Mouse (Mus musculus): ENCODE measurements around the gene Tsc2. TPM values are rescaled to one million over a fixed set of nuclear protein-coding genes. Genes with fewer than 3 reads are reported as not detected.

Gene Tsc2
- total RNA-seq, 2 experiments from 2014 or later: 83.2 to 105 TPM

DNA sequence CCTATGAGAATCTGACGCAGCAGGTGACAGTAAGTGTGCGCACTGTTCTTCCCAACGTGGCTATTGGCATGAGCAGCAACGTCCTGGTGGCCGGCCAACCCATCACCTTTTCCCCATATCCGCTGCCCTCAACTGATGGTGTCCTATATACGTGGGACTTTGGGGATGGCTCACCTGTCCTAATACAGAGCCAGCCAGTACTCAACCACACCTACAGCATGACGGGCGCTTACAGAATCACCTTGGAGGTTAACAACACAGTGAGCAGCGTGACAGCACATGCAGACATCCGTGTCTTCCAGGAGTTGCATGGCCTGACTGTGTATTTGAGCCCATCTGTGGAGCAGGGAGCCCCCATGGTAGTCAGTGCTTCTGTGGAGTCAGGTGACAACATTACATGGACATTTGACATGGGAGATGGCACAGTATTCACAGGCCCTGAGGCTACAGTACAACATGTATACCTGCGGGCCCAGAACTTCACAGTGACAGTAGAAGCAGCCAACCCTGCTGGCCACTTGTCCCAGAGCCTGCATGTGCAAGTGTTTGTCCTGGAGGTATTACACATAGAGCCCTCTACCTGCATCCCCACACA, 59.7 kb downstream of the Tsc2 start:
- no peak for DNase-seq (ENCODE audit: low spot score)

DNA sequence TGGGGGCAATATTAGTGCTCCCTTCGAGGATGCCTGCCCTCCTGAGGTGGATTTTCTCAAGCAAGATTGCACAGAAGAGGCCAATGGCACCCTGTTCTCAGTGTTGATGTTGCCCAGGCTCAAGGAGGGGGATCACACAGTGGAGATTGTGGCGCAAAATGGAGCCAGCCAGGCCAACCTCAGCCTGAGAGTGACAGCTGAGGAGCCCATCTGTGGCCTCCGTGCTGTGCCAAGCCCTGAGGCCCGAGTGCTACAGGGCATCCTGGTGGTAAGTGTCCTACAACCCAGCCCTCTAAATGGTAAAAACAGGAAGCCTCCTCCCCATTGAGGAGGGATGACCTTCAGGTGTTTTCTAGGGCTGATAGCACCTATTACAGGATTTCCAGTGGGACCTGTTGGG, 62.6 kb downstream of the Tsc2 start:
- DNase-seq (ENCODE audit: low spot score): no peak

DNA sequence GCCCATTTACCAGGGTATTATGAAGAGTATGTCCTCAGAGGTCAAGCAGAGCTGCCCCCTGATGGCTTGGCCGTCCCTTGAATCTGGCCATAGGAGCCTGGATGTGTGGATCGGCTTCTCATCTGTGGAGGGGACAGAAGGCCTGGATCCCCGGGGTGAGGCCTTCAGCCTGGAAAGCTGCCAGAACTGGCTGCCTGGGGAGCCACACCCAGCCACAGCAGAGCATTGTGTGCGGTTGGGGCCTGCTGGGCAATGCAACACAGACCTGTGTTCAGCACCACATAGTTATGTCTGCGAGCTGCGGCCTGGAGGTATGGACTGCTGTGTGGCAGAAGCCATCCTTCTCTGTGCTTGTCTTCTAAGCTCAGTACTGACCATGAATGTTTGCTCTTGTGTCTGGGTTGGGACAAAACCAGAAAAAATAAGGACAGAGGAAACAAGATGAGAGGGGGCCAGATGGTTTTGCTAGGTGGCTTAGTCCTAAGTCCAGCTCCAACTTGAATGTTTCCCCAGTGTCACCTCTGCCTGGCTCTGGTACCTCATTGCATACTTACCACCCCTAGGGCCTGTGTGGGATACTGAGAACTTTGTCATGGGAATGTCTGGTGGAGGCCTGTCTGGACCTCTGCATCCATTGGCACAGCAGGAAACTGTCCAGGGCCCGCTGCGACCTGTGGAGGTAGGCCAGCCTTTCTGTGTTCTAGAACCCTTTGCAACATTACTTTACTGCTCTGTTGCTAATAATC, 65.2 kb downstream of the Tsc2 start:
- peak; percentile 43 for DNase-seq (ENCODE audit: low spot score)

DNA sequence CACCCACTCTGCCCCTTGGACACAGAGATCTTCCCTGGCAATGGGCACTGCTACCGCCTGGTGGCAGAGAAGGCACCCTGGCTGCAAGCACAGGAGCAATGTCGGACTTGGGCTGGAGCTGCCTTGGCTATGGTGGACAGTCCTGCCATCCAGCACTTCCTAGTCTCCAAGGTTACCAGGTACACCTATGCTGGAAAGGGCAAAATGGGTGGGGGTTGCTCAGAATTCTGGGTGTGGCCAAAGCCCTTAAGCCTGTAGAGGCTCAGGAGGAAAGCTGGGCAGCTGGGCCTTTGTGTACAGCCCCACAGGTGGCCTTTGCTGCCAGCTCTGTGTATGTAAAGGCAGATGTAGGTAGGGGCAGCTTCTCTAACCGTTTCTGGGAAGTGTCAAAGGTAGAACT, 66.6 kb downstream of the Tsc2 start:
- DNase-seq (ENCODE audit: low spot score): no peak

DNA sequence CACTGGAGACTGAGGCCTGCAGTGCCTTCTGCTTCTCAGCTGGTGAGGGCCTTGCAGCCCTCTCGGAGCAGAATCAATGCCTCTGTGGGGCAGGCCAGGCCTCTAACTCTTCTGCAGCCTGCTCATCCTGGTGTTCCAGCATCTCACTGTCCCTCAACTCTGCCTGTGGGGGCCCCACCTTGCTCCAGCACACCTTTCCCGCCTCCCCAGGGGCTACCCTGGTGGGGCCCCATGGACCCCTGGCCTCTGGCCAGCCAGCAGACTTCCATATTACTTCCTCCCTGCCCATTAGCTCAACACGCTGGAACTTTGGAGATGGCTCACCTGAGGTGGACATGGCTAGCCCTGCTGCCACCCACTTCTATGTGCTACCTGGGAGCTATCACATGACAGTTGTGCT, 67.3 kb downstream of the Tsc2 start:
- DNase-seq (ENCODE audit: low spot score): no peak

DNA sequence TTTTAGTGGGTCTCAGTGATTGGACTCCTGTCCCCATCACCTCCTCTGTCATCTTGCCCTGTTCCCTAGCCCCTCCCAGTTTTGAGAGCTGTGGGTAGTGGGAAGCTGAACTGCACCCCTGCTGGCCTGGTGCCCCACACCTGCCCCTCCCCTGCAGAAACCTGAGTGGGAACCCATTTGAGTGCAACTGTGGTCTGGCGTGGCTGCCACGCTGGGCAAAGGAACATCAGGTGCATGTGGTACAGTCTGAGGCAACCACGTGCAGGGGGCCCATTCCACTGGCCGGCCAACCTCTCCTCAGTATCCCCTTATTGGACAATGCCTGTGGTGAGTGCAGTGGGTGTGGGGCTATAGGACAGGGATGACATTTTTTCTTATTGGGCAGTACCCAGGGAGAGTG, 68.0 kb downstream of the Tsc2 start:
- no peak for DNase-seq (ENCODE audit: low spot score)

DNA sequence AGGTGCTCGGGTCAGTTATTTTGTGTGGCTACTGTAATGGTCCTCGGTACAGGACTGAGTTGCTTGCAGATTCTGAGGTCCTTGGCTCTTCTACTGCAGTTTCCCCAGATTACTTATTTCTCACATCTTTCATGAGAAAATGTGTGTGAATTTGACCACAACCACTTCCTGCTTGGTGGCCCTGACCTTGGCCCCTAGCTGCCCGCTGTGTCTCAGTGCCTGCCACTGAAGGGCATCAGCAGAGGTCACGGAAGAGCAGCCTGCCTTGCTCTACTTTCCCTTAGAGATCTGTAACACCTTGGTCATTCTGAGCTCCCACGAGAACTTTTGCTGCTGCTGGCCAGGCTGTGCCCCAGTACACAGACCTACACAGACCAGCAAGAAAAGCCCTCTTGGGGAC, 68.8 kb downstream of the Tsc2 start:
- DNase-seq (ENCODE audit: low spot score): no peak

DNA sequence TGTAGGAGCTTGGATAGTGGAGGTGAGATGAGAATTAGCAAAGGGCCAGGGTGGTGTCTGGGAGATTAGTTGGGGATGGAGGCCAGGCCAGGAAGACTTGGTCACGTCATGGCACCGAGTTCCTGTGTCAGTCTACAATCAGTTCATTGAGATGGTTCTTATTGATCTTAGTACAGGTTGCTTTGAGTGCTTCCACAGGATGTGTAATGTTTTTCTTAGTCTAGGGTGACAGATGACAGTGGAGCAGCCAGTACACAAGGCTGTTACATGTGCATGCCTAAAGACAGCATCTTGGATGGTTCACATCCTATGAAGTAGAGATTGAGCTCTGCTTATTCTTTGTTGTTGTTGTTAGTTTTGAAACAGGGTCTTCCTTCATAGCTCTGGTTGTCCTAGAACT, 70.8 kb downstream of the Tsc2 start:
- DNase-seq (ENCODE audit: low spot score): no peak

DNA sequence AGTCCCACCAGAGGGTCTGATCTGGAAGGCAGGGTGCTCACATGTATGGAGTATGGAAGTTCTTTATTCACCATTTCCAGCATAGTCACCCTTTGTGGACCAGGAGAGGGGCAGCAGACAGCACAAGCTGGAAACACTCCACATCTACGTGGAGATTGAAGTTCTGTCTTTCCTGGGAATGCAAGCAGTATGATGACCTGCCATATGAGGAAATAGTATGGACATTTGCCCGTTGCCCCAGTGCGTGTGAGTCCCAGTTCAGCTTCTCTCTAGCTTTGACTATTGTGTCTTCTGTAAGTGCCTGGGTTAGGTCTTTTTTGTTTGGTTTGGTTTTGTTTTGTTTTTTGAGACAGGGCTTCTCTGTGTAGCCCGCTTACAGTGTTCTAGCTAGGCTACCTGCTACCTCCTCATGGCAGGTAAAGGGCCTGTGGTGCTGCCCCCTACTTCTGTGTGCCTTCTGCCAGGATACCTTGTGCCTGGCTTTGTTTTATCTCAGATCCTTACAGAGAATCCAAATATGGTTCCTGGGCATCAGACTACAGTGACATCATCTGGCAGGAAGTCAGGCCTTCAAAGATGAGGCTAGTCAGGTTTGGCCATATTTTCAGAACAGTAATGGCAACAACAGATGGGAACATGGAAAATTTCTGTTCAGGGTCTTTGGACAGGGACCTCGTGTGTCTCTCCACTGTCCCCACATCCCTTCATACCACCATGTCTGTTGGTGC, 72.0 kb downstream of the Tsc2 start:
- DNase-seq (ENCODE audit: low spot score): peak; percentile 31

DNA sequence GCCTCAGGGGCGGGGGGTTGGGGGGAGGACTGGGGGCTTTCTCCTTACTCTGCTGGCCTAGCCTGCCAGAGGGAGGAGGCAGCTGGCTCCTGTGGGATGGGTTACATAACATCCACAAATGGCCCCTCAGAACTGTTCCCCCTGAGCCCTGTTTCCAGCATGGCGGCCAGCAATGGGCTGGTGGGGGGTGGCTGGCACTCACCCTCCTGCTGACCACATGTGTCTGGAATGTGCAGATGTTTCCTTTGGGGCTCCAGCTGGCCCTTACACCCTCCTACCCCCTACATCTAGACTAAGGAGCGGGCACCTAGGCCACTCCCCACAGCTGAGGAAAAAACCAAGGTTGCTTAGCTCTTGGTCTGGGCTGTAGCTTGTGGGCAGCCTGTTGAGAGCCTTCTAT, 73.3 kb downstream of the Tsc2 start:
- peak; percentile 42 for DNase-seq (ENCODE audit: low spot score)

DNA sequence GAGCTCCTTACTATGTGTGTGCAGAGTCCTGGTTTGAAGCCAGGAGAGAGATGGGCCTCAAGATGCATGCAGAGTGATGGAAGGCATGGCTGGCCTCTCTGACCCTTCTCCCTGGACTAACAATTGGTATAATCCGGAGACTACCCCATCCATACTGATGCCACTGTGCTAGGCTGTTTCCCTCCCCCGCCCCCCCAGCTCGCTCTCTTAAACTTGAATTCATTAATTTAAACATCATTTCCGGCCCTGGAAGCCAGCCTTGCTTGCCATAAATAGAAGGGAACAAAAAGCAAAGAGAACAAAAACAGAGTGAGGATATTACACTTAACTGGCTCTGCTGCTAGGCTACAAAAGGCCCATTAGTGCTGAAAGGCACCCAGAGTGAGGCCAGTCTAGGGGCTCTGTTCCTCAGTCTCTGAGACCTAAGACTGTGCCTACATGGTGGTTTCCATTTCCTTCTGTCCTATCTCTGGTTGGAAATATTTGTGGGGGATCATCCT, 73.8 kb downstream of the Tsc2 start:
- no peak for DNase-seq (ENCODE audit: low spot score)

DNA sequence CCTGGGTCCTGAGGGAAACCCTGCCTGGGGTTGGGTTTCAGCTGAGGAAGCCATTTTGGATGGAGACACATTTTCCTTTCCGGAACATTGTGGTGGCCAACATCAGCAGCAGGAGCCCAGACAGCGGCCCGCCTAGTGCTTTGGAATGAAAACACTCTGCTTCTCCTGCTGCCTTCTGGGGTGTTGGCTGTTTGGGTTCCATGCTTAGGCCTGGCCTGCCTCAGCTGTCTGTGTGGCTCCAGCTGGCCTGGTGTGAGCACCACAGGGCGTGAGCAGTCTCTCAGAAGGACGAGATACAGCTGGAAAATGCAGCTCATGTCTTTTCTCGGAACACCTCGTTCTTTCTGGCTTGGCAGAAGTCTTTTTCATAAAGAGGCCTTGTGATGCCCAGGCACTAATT, 75.3 kb downstream of the Tsc2 start:
- peak; percentile 71 for DNase-seq (ENCODE audit: low spot score)

DNA sequence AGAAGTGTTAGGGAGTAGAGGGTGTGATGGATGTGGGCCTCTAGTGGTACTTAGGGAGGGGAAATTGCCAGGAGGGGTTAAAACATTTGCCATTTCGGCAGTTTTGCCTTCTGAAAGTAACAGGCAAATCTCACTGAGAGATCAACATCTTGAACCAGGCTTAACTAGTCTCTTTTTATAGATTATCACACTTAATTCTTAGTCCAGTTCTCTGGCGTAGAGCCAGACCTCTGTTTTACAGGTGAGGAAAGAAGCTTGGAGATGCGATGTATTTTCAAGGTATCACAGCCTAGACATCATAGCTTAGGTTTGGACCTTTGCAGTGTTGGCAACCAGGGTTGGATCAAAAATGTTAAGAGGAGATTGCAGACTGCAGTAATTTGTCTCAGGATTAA, 81.4 kb downstream of the Tsc2 start:
- DNase-seq (ENCODE audit: low spot score): no peak

DNA sequence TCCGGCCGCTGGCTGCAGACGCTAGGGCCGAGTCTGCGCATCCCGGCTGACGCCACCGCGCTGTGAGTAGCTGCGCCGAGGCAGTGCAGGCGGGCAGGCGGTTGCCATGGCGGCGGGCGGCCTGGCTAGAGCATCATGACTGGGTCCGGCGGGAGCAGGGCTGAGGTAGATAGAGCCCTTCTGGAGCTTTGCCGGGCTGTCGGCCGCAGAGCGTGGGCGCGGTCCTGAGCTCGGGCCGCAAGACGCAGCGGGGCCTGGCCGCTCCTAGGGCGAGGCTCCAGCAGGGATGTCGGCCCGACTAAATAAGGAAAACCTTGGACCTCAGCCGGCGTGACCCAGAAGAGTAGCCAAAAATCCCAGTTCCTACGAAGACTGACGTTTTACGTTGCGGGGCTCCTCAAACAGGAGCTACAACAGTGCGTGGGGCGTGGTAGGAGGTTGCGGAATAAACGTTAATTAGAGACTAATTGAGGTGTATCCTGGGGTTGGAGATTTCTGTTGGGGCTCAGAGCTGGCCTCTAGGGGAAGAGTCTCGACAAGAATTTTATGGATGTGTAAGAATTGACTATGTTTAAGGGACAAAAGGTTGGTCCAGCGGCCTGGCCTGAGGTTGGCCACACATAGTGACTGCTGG, 81.9 kb downstream of the Tsc2 start:
- DNase-seq (ENCODE audit: low spot score): peak; percentile 83

DNA sequence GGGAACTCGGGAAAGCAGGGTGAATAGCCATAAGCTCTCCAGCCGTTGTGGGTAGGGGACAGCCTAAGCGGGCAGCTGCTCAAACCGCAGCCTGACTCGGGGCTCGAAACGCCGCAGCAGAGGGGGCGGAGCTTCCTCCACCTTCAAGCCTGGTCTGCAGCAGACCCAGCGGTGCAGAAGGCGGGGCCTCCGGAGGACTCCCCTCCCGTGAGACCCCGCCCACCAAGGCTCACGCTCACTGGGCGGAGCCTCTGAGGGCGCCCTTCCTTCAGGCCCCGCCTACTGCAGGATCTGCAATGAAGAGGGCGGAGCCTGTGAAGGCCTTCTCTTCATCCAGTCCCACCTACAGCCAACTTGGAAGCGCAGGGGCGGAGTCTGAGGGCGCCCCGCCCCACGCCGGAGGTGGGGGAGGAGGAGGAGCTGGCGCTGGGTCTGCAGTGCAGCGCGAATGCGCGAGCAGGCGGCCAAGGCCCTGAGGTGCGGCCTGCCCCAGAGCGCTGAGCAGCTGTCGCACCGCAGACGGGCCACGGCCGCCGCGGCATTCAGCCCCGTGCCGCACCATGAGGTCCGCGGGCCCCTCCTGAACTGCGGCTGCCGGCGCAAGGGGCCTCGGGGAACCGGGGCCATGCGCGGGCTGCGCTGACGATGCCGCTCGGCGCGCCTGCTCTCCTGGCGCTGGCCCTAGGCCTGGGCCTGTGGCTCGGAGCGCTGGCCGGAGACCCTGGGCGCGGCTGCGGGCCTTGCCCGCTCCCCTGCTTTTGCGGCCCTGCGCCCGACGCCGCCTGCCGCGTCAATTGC, 82.6 kb downstream of the Tsc2 start, which contains the start of gene Pkd1:
Pkd1 (plus strand) TSS at position 217 of the 798 bp plus-strand sequence.
- DNase-seq (ENCODE audit: low spot score): peak; percentile 99

DNA sequence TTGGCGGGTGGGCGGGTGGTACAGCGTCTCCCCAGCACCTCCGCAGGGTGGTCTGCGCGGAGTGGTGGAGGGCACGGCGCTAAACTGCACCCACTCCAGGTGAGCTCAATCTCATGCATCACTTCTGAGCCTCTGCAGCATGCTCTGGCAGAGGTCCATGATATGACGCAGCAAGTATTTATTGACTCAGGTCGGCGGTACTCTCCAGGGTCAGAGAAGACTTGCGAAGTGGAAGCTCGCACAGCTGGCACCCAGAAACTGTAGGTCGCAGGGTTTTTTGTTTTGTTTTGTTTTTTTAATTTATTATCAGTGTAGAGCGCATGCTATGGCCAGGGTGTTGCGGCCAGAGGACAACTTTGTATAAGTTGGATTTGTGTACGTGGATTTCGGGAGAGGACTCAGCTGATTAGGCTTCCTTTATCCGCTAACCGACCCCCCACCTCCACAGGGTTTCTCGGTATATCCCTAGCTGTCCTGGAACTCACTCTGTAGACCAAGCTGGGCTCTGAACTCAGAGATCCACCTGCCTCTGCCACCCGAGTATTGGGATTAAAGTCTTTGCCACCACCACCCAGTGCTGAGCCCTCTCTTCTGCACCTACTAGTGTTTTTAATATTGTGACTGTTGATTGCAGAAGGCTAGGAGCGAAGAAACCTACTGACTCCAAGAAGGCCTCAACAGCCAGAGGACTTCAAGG, 83.4 kb downstream of the Tsc2 start:
- DNase-seq (ENCODE audit: low spot score): peak; percentile 57

DNA sequence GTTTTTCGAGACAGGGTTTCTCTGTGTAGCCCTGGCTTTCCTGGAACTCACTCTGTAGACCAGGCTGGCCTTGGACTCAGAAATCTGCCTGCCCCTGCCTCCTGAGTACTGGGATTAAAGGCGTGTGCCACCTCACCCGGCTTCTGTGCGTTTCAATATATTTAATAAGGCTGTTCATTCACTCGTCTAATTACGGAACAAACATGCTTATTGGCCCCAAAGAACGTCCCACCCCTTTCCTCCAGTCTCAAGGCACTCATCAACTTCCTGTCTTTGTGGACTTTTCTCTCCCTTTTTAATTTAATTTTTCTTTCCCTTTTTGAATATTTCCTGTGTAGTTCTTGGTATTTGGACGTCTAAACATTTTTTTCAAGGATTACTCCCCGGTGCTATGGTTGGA, 84.0 kb downstream of the Tsc2 start:
- no peak for DNase-seq (ENCODE audit: low spot score)

DNA sequence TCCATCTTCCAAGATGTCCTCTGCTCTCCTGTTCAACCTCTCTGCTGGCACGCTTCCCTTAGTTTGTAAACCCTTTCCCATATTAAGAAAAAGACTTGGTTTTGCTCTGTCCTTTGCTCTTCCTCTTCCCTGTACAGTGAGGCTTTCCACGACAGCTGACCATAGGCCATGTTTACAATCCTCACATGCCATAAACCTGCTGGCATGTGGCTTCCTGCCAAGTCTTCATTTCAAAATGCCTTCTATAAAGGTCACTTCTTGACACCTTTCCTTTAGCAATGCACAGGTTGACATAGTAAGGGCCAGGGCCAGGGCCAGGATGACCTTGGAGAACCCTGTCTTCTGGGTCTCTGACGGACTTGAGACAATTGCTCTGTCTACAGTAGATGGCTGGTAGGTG, 86.2 kb downstream of the Tsc2 start:
- DNase-seq (ENCODE audit: low spot score): no peak

Measured in gastrocnemius, adult 18-20 months (tissue).